In the genomic region with DNA sequence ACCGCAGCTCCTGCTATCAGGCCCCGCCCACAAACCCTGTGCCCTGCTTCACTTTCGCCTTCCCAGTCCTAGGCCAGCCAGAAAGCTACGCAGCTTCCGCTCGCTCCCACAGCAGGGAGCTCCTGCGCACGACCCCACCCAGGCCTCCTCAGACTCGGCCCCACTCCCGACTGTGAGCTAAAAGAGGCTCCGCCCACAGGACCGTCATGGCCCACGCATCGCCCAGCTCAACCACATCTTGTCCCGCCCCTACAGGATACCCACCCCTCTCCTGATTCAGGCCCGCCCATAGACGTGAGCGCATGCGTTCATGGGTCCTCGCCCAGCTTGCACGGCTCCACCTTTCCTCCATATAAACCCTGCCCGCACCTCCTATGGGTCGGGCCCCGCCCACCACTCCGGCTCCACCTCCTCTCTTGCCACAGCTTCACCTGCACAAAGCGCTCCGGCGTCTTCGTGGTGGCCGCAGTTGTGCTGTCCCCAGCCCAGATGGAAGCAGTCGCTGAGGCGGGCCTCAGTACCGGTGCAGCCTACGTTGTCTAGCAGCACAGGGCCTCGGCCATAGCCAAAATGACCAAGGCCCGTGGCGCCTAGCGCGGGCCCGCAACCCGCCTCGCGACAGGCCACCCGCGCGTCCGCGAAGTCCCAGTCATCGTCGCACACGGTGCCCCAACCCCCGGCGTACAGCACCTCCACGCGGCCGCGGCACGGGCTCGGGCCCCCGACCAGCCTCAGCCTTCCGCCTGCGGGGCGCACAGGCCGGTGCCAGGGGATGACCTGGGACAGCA, we compare ENCODE assay signal across 8 mouse cellular contexts. TPM values are rescaled to one million over a fixed set of nuclear protein-coding genes. Genes with fewer than 3 reads are reported as not detected.
DNase-seq lines count a peak whose midpoint lies in the region; ATAC-seq and TF ChIP-seq lines count a peak whose summit lies in the region.

No protein-coding gene starts in this region.

- H3K4me2 ChIP-seq in embryonic facial prominence, embryonic 15.5 days (replicated peaks), result peak overlapping the region; percentile 86
- H3K4me2 ChIP-seq in limb, embryonic 14.5 days (replicated peaks; ENCODE audit: low read depth, low read length, severe bottlenecking), result peak overlapping the region; percentile 93
- H3K4me2 ChIP-seq in midbrain, postnatal 0 days (ENCODE audit: low read depth, low read length, poor library complexity, severe bottlenecking), result peak overlapping the region; percentile 96

- whole genome bisulfite sequencing in bone marrow, adult 2 months, result under 1% methylated on average over 64 of the region's 64 CpGs
- under 1% methylated on average over 63 of the region's 64 CpGs for WGBS in embryonic facial prominence, embryonic 15.5 days
- 3% methylated on average over 55 of the region's 64 CpGs for WGBS in limb, embryonic 14.5 days
- under 1% methylated on average over 55 of the region's 64 CpGs for WGBS in midbrain, postnatal 0 days

- TF ChIP-seq CTCF in bone marrow, adult 2 months (IDR thresholded peaks at IDR 0.05; ENCODE audit: control insufficient read depth, insufficient read depth, low read length), result no peak; the same call in 1 of the 2 replicates
- peak; percentile 34 for TF ChIP-seq CTCF in midbrain, postnatal 0 days (IDR thresholded peaks at IDR 0.05)

- ATAC-seq in embryonic facial prominence, embryonic 15.5 days (ENCODE audit: insufficient number of reproducible peaks, low FRiP score, low TSS enrichment, low read depth), result peak; percentile 96
- peak; percentile 94 for ATAC-seq in limb, embryonic 14.5 days (ENCODE audit: low FRiP score, low read depth)
- peak; percentile 95 for ATAC-seq in midbrain, postnatal 0 days (ENCODE audit: low FRiP score)

- peaks cover 5% of the 10 kb centered on the region; the same call in 1 of the 2 replicates for H3K4me1 ChIP-seq in bone marrow, adult 2 months (ENCODE audit: control insufficient read depth, insufficient read depth, low read length)
- peaks cover 25% of the 10 kb centered on the region for H3K4me1 ChIP-seq in embryonic facial prominence, embryonic 15.5 days
- peaks cover 19% of the 10 kb centered on the region for H3K4me1 ChIP-seq in limb, embryonic 14.5 days (ENCODE audit: control insufficient read depth, insufficient read depth, low read length)
- H3K4me1 ChIP-seq in midbrain, postnatal 0 days (ENCODE audit: insufficient read depth, low read length), result no peaks in the 10 kb centered on the region; the same call in 1 of the 2 replicates

- peak; percentile 100 for DNase-seq in 416B (ENCODE audit: low read depth)
- peak; percentile 99 for DNase-seq in heart, adult 8-10 months (ENCODE audit: low spot score)
- peak; percentile 99 for DNase-seq in kidney, adult 9 months
- DNase-seq in limb, embryonic 14.5 days (ENCODE audit: low spot score), result peak; percentile 99
- DNase-seq in midbrain, postnatal 0 days (ENCODE audit: low spot score), result peak; percentile 99
- peak; percentile 93 for DNase-seq in spleen, postnatal 14 days (ENCODE audit: low spot score in 2 of 2)

- peak; percentile 90; the same call in 1 of the 2 replicates for TF ChIP-seq POLR2A in bone marrow, adult 2 months (IDR thresholded peaks at IDR 0.05; ENCODE audit: borderline replicate concordance, control insufficient read depth, low read depth, low read length)
- TF ChIP-seq POLR2A in limb, embryonic 14.5 days (IDR thresholded peaks at IDR 0.05; ENCODE audit: borderline replicate concordance, extremely low read depth, insufficient read depth, insufficient read length), result peak; percentile 99

- H3K36me3 ChIP-seq in embryonic facial prominence, embryonic 15.5 days, result no peaks in the 10 kb centered on the region
- H3K36me3 ChIP-seq in limb, embryonic 14.5 days (ENCODE audit: control insufficient read depth, insufficient read depth, low read length), result no peaks in the 10 kb centered on the region
- no peaks in the 10 kb centered on the region for H3K36me3 ChIP-seq in midbrain, postnatal 0 days (ENCODE audit: insufficient read depth, low read length)

- H3K4me3 ChIP-seq in bone marrow, adult 2 months (replicated peaks; ENCODE audit: control insufficient read depth, low read depth, low read length), result peak overlapping the region; percentile 88
- peak overlapping the region; percentile 71 for H3K4me3 ChIP-seq in embryonic facial prominence, embryonic 15.5 days (replicated peaks)
- peak overlapping the region; percentile 67 for H3K4me3 ChIP-seq in limb, embryonic 14.5 days (replicated peaks; ENCODE audit: low read length)
- peak overlapping the region; percentile 56 for H3K4me3 ChIP-seq in midbrain, postnatal 0 days (ENCODE audit: low read depth, low read length)

- no peaks in the 10 kb centered on the region for H3K9me3 ChIP-seq in embryonic facial prominence, embryonic 15.5 days (replicated peaks)
- H3K9me3 ChIP-seq in limb, embryonic 14.5 days (ENCODE audit: control insufficient read depth, low read length), result no peaks in the 10 kb centered on the region
- H3K9me3 ChIP-seq in midbrain, postnatal 0 days (ENCODE audit: low read length), result no peaks in the 10 kb centered on the region

- peak overlapping the region; percentile 98 for H3K27ac ChIP-seq in bone marrow, adult 2 months (ENCODE audit: control insufficient read depth, insufficient read depth, low read depth, low read length, poor library complexity)
- H3K27ac ChIP-seq in embryonic facial prominence, embryonic 15.5 days (replicated peaks), result peak overlapping the region; percentile 95
- peak overlapping the region; percentile 92 for H3K27ac ChIP-seq in limb, embryonic 14.5 days (replicated peaks; ENCODE audit: low read depth, low read length)
- H3K27ac ChIP-seq in midbrain, postnatal 0 days (ENCODE audit: low read depth, low read length), result peak overlapping the region; percentile 95

- no peaks in the 10 kb centered on the region for H3K27me3 ChIP-seq in embryonic facial prominence, embryonic 15.5 days
- no peaks in the 10 kb centered on the region for H3K27me3 ChIP-seq in limb, embryonic 14.5 days (ENCODE audit: control insufficient read depth, insufficient read depth, low read length)
- no peaks in the 10 kb centered on the region for H3K27me3 ChIP-seq in midbrain, postnatal 0 days (ENCODE audit: insufficient read depth, low read length)

- H3K9ac ChIP-seq in embryonic facial prominence, embryonic 15.5 days, result peak overlapping the region; percentile 85
- peak overlapping the region; percentile 88 for H3K9ac ChIP-seq in limb, embryonic 14.5 days (ENCODE audit: low read depth, low read length, severe bottlenecking)
- H3K9ac ChIP-seq in midbrain, postnatal 0 days (replicated peaks; ENCODE audit: low read length, poor library complexity, severe bottlenecking), result peak overlapping the region; percentile 95

RNA-seq across cellular contexts. Expression of a gene that starts 11.6 kb away (rescaled TPM):
- 1.1 and 4.0 TPM in 2 replicates for polyA plus RNA-seq in bone marrow, adult 2 months (2011; ENCODE audit: insufficient read depth, insufficient read length, low replicate concordance, missing spikeins)
- polyA plus RNA-seq in embryonic facial prominence, embryonic 15.5 days (2015; fragmentation: Nextera tagmentation; extraction: Ambion mirVana), result 2.8 and 3.4 TPM in 2 replicates
- under 1 TPM in 3 of 4 experiments, not detected in 1; 0.44 to 0.53 (median 0.46) TPM for total RNA-seq in heart, adult 8-10 months (2022)
- 6.6 and 7.2 TPM in 2 replicates for polyA plus RNA-seq in limb, embryonic 14.5 days (2012; rRNA removed)
- 2.6 and 3.2 TPM in 2 replicates for polyA plus RNA-seq in limb, embryonic 14.5 days (2014; fragmentation: Nextera tagmentation; extraction: Ambion mirVana)
- total RNA-seq in midbrain, postnatal 0 days (2014; rRNA removed), result 8.0 and 8.9 TPM in 2 replicates
- polyA plus RNA-seq in midbrain, postnatal 0 days (2015; fragmentation: Nextera tagmentation; extraction: Ambion mirVana), result 3.6 TPM in 2 replicates

RNA-seq across cellular contexts. Expression of a gene that starts 17.2 kb away (rescaled TPM):
- polyA plus RNA-seq in bone marrow, adult 2 months (2011; ENCODE audit: insufficient read depth, insufficient read length, low replicate concordance, missing spikeins), result not detected in 2 replicates
- polyA plus RNA-seq in embryonic facial prominence, embryonic 15.5 days (2015; fragmentation: Nextera tagmentation; extraction: Ambion mirVana), result 0.40 and 0.83 TPM in 2 replicates
- not detected for total RNA-seq in heart, adult 8-10 months (2022)
- 0.32 and 0.38 TPM in 2 replicates for polyA plus RNA-seq in limb, embryonic 14.5 days (2012; rRNA removed)
- 0.37 and 0.40 TPM in 2 replicates for polyA plus RNA-seq in limb, embryonic 14.5 days (2014; fragmentation: Nextera tagmentation; extraction: Ambion mirVana)
- total RNA-seq in midbrain, postnatal 0 days (2014; rRNA removed), result 0.99 TPM in 1 of 2 replicates, not detected in the other
- 0.21 and 0.27 TPM in 2 replicates for polyA plus RNA-seq in midbrain, postnatal 0 days (2015; fragmentation: Nextera tagmentation; extraction: Ambion mirVana)

RNA-seq across cellular contexts. Expression of a gene that starts 28.3 kb away (rescaled TPM):
- 26.9 and 58.1 TPM in 2 replicates for polyA plus RNA-seq in bone marrow, adult 2 months (2011; ENCODE audit: insufficient read depth, insufficient read length, low replicate concordance, missing spikeins)
- polyA plus RNA-seq in embryonic facial prominence, embryonic 15.5 days (2015; fragmentation: Nextera tagmentation; extraction: Ambion mirVana), result 149 and 156 TPM in 2 replicates
- total RNA-seq in heart, adult 8-10 months (2022), result 100 to 1,000 TPM; 265 to 313 (median 289) TPM
- 83.6 and 91.3 TPM in 2 replicates for polyA plus RNA-seq in limb, embryonic 14.5 days (2012; rRNA removed)
- 72.9 and 76.9 TPM in 2 replicates for polyA plus RNA-seq in limb, embryonic 14.5 days (2014; fragmentation: Nextera tagmentation; extraction: Ambion mirVana)
- total RNA-seq in midbrain, postnatal 0 days (2014; rRNA removed), result 357 and 411 TPM in 2 replicates
- 906 and 919 TPM in 2 replicates for polyA plus RNA-seq in midbrain, postnatal 0 days (2015; fragmentation: Nextera tagmentation; extraction: Ambion mirVana)

RNA-seq across cellular contexts. Expression of a gene that starts 31.9 kb away (rescaled TPM):
- polyA plus RNA-seq in bone marrow, adult 2 months (2011; ENCODE audit: insufficient read depth, insufficient read length, low replicate concordance, missing spikeins), result 6.9 and 9.3 TPM in 2 replicates
- 35.0 and 36.5 TPM in 2 replicates for polyA plus RNA-seq in embryonic facial prominence, embryonic 15.5 days (2015; fragmentation: Nextera tagmentation; extraction: Ambion mirVana)
- total RNA-seq in heart, adult 8-10 months (2022), result 1 to 10 TPM; 6.0 to 7.3 (median 6.8) TPM
- polyA plus RNA-seq in limb, embryonic 14.5 days (2012; rRNA removed), result 28.5 and 38.2 TPM in 2 replicates
- polyA plus RNA-seq in limb, embryonic 14.5 days (2014; fragmentation: Nextera tagmentation; extraction: Ambion mirVana), result 29.5 TPM in 2 replicates
- 22.3 and 25.4 TPM in 2 replicates for total RNA-seq in midbrain, postnatal 0 days (2014; rRNA removed)
- polyA plus RNA-seq in midbrain, postnatal 0 days (2015; fragmentation: Nextera tagmentation; extraction: Ambion mirVana), result 20.1 and 20.5 TPM in 2 replicates

Comparison
In these comparisons a context has a peak if more than half of its experiments do, and no peak if none do; other contexts are left out.
1. Peak in every context shown above with its lines: DNase-seq, ATAC-seq, H3K4me3 ChIP-seq and H3K27ac ChIP-seq.